Comparison of ENCODE assay signal across 22 mouse cellular contexts in the genomic region with DNA sequence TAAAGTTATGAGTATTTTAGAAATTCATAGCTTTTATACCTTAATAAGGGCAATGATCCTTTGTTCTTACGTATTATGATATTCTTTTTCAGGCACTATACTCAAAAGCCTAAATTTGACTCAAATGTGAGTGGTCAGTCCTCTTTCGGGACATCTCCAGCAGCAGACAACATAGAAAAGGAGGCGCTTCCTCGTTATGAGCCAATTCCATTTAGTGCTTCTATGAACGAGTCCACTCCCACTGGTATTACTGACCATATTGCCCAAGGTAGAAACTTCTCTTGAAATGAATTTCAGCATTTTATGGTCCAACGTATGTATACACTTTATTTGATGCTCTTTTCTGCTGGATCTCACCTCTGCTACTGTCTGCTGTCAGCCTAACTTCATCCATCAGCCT. TPM values are rescaled to one million over a fixed set of nuclear protein-coding genes. Genes with fewer than 3 reads are reported as not detected.
DNase-seq lines count a peak whose midpoint lies in the region; ATAC-seq and TF ChIP-seq lines count a peak whose summit lies in the region.
"Had no signal": no experiment of that assay in that cellular context is flagged by ENCODE, and none has a peak within 500 bp of the region (broad histone marks: within the 10 kb centered on the region; RNA-seq: fewer than 3 reads in every experiment).

No protein-coding gene starts in this region.

- H3K9me3 ChIP-seq in heart, embryonic 12.5 days (replicated peaks) = no peaks in the 10 kb centered on the region
- H3K9me3 ChIP-seq in liver, embryonic 12.5 days (replicated peaks) = no peaks in the 10 kb centered on the region
- no peaks in the 10 kb centered on the region for H3K9me3 ChIP-seq in liver, embryonic 11.5 days (ENCODE audit: control insufficient read depth, low read length)
- H3K9me3 ChIP-seq in liver, embryonic 14.5 days (ENCODE audit: control insufficient read depth, low read length) = no peaks in the 10 kb centered on the region
- H3K9me3 ChIP-seq in CH12.LX (replicated peaks; ENCODE audit: low read length) = no peaks in the 10 kb centered on the region
- H3K9me3 ChIP-seq: embryonic facial prominence, embryonic 10.5 days; embryonic facial prominence, embryonic 12.5 days; forebrain, embryonic 13.5 days; forebrain, embryonic 15.5 days had no signal

- H3K36me3 ChIP-seq in heart, embryonic 12.5 days = peaks cover 68% of the 10 kb centered on the region
- H3K36me3 ChIP-seq in liver, embryonic 12.5 days = peaks cover 89% of the 10 kb centered on the region
- peaks cover 45% of the 10 kb centered on the region for H3K36me3 ChIP-seq in liver, embryonic 11.5 days (ENCODE audit: control insufficient read depth, insufficient read depth, low read length)
- H3K36me3 ChIP-seq in liver, embryonic 14.5 days (replicated peaks; ENCODE audit: control insufficient read depth, insufficient read depth, low read depth) = peaks cover 83% of the 10 kb centered on the region
- peaks cover 59 to 91% of the 10 kb centered on the region in 2 experiments for H3K36me3 ChIP-seq in CH12.LX (replicated peaks in 1 of 2; ENCODE audit: control insufficient read depth in 1 of 2, insufficient read depth in 1 of 2, low read length in 1 of 2)

- no peaks in the 10 kb centered on the region for H3K27me3 ChIP-seq in heart, embryonic 12.5 days (replicated peaks)
- H3K27me3 ChIP-seq in liver, embryonic 12.5 days (replicated peaks) = no peaks in the 10 kb centered on the region
- no peaks in the 10 kb centered on the region for H3K27me3 ChIP-seq in liver, embryonic 11.5 days (replicated peaks; ENCODE audit: control insufficient read depth, insufficient read depth, low read length)
- no peaks in the 10 kb centered on the region for H3K27me3 ChIP-seq in liver, embryonic 14.5 days (ENCODE audit: control insufficient read depth, insufficient read depth, low read length)
- no peaks in the 10 kb centered on the region for H3K27me3 ChIP-seq in CH12.LX (replicated peaks)
- H3K27me3 ChIP-seq: embryonic facial prominence, embryonic 12.5 days; forebrain, embryonic 13.5 days; forebrain, embryonic 15.5 days had no signal

- in situ Hi-C loops in CH12.LX (cut with MboI; ENCODE audit: low pct_ligation_motif_present, low pct_unique_long_range_greater_than_20kb, low sequenced_read_pairs) = no loop called here

- dilution Hi-C loops in CH12.LX (cut with MboI; ENCODE audit: extremely low pct_ligation_motif_present, extremely low pct_unique_long_range_greater_than_20kb, low sequenced_read_pairs) = no loop called here

- no peak overlapping the region for H3K9ac ChIP-seq in heart, embryonic 12.5 days
- H3K9ac ChIP-seq in liver, embryonic 12.5 days = no peak overlapping the region
- H3K9ac ChIP-seq in liver, embryonic 11.5 days (ENCODE audit: low read depth, low read length) = no peak overlapping the region
- H3K9ac ChIP-seq in liver, embryonic 14.5 days (replicated peaks) = no peak overlapping the region
- H3K9ac ChIP-seq in CH12.LX (ENCODE audit: insufficient read depth, low read depth) = no peak overlapping the region
- H3K9ac ChIP-seq: embryonic facial prominence, embryonic 12.5 days; forebrain, embryonic 13.5 days; forebrain, embryonic 15.5 days had no signal

- no peak overlapping the region for H3K27ac ChIP-seq in heart, embryonic 12.5 days (ENCODE audit: poor library complexity, severe bottlenecking)
- H3K27ac ChIP-seq in liver, embryonic 12.5 days = peak overlapping the region; percentile 52; the same call in 1 of the 2 replicates
- no peak overlapping the region for H3K27ac ChIP-seq in liver, embryonic 11.5 days (ENCODE audit: low read depth, low read length)
- peak overlapping the region; percentile 22; the same call in 1 of the 2 replicates for H3K27ac ChIP-seq in liver, embryonic 14.5 days
- H3K27ac ChIP-seq in CH12.LX (ENCODE audit: insufficient read depth, low read depth) = peak overlapping the region; percentile 41
- H3K27ac ChIP-seq: embryonic facial prominence, embryonic 10.5 days; embryonic facial prominence, embryonic 12.5 days; forebrain, embryonic 13.5 days; forebrain, embryonic 15.5 days had no signal

- no peak for TF ChIP-seq CTCF in liver, embryonic 14.5 days (IDR thresholded peaks at IDR 0.05; ENCODE audit: low read depth)
- no peak for TF ChIP-seq CTCF in CH12.LX (conservative IDR thresholded peaks at IDR 0.05 in 1 of 2, IDR thresholded peaks at IDR 0.05 in 1 of 2; ENCODE audit: low read depth in 2 of 2, low read length in 2 of 2)

- H3K4me1 ChIP-seq in heart, embryonic 12.5 days (replicated peaks) = peaks cover 12% of the 10 kb centered on the region
- peaks cover 38% of the 10 kb centered on the region for H3K4me1 ChIP-seq in liver, embryonic 12.5 days
- peaks cover 13% of the 10 kb centered on the region for H3K4me1 ChIP-seq in liver, embryonic 11.5 days (replicated peaks; ENCODE audit: control insufficient read depth, insufficient read depth, low read length)
- H3K4me1 ChIP-seq in liver, embryonic 14.5 days (replicated peaks; ENCODE audit: control insufficient read depth in 2 of 2, insufficient read depth in 2 of 2, low read length in 1 of 2) = peaks cover 21 to 24% of the 10 kb centered on the region in 2 experiments
- H3K4me1 ChIP-seq in CH12.LX (ENCODE audit: control insufficient read depth in 1 of 2, insufficient read depth in 2 of 2) = peaks cover 10 to 24% of the 10 kb centered on the region in 2 experiments
- H3K4me1 ChIP-seq: embryonic facial prominence, embryonic 10.5 days; embryonic facial prominence, embryonic 12.5 days; forebrain, embryonic 13.5 days; forebrain, embryonic 15.5 days had no signal

- H3K4me3 ChIP-seq in heart, embryonic 12.5 days = no peak overlapping the region
- no peak overlapping the region for H3K4me3 ChIP-seq in liver, embryonic 12.5 days
- no peak overlapping the region for H3K4me3 ChIP-seq in liver, embryonic 11.5 days (ENCODE audit: low read depth, low read length)
- no peak overlapping the region for H3K4me3 ChIP-seq in liver, embryonic 14.5 days (ENCODE audit: insufficient read depth in 1 of 2, low read depth in 2 of 2, low read length in 2 of 2)
- H3K4me3 ChIP-seq in CH12.LX (replicated peaks in 1 of 3; ENCODE audit: low read depth in 2 of 3, low read length in 2 of 3, poor library complexity in 1 of 3) = no peak overlapping the region
- H3K4me3 ChIP-seq: embryonic facial prominence, embryonic 10.5 days; embryonic facial prominence, embryonic 12.5 days; forebrain, embryonic 13.5 days; forebrain, embryonic 15.5 days had no signal

- no peak for TF ChIP-seq POLR2A in CH12.LX (IDR thresholded peaks at IDR 0.05; ENCODE audit: low read depth, low read length)

- no peak for TF ChIP-seq EP300 in liver, embryonic 14.5 days (IDR thresholded peaks at IDR 0.05; ENCODE audit: low read depth)
- no peak for TF ChIP-seq EP300 in CH12.LX (IDR thresholded peaks at IDR 0.05; ENCODE audit: low read length)

- WGBS in heart, embryonic 12.5 days = 91% methylated on average over 6 of the region's 6 CpGs
- 89% methylated on average over 6 of the region's 6 CpGs for WGBS in liver, embryonic 12.5 days (ENCODE audit: insufficient replicate concordance)
- WGBS in liver, embryonic 11.5 days = 95% methylated on average over 6 of the region's 6 CpGs
- 84% methylated on average over 6 of the region's 6 CpGs for WGBS in liver, embryonic 14.5 days (ENCODE audit: insufficient replicate concordance)

- peak; percentile 55 for DNase-seq in heart, adult 11 months
- DNase-seq in liver, embryonic 11.5 days (ENCODE audit: low spot score) = no peak
- no peak for DNase-seq in liver, embryonic 14.5 days (ENCODE audit: low read depth in 3 of 3, low spot score in 3 of 3)
- DNase-seq in liver (no peak), CH12.LX (ENCODE audit: extremely low read depth) (no peak)
- no peak for DNase-seq in natural killer cell, adult 2 months (ENCODE audit: low spot score in 2 of 2)
- DNase-seq: adrenal gland, adult 2 months; adrenal gland, postnatal 10 days; adrenal gland, postnatal 25 days; B cell, adult 2 months; cerebellum, adult 11-12 months; cerebellum, adult 2 months; cerebellum, adult 9-10 months; cerebellum, postnatal 10 days; cerebellum, postnatal 25 days had no signal

- TF ChIP-seq RAD21 in CH12.LX (IDR thresholded peaks at IDR 0.05; ENCODE audit: low read depth, low read length) = no peak

- peaks cover 37% of the 10 kb centered on the region for H3K79me2 ChIP-seq in CH12.LX (replicated peaks; ENCODE audit: control insufficient read depth, extremely low read depth, insufficient read depth, poor library complexity, severe bottlenecking)

- no peak for ATAC-seq in heart, embryonic 12.5 days (ENCODE audit: insufficient number of reproducible peaks, low FRiP score)
- no peak for ATAC-seq in liver, embryonic 12.5 days
- no peak for ATAC-seq in liver, embryonic 11.5 days (replicated peaks; ENCODE audit: low FRiP score)
- no peak for ATAC-seq in liver, embryonic 14.5 days (ENCODE audit: insufficient read depth)
- ATAC-seq: CD4-positive, CD25-positive, alpha-beta regulatory T cell, adult 4 months; forebrain, embryonic 13.5 days; forebrain, embryonic 15.5 days had no signal

- H3K4me2 ChIP-seq in heart, embryonic 12.5 days = no peak overlapping the region
- H3K4me2 ChIP-seq in liver, embryonic 12.5 days = no peak overlapping the region
- H3K4me2 ChIP-seq in liver, embryonic 11.5 days = no peak overlapping the region
- no peak overlapping the region for H3K4me2 ChIP-seq in liver, embryonic 14.5 days (ENCODE audit: low read depth)
- no peak overlapping the region for H3K4me2 ChIP-seq in CH12.LX (ENCODE audit: insufficient read depth, low read depth, poor library complexity, severe bottlenecking)
- H3K4me2 ChIP-seq: embryonic facial prominence, embryonic 12.5 days; forebrain, embryonic 13.5 days; forebrain, embryonic 15.5 days had no signal

RNA-seq across cellular contexts. Expression of gene Ociad1, which starts 13.9 kb away (rescaled TPM):
- 212 and 230 TPM in 2 replicates for polyA plus RNA-seq in heart, embryonic 12.5 days (2016; fragmentation: Nextera tagmentation; extraction: Ambion mirVana)
- polyA plus RNA-seq in liver, embryonic 12.5 days (2016; fragmentation: Nextera tagmentation; extraction: Ambion mirVana) = 154 and 159 TPM in 2 replicates
- polyA plus RNA-seq in liver, embryonic 11.5 days (2014; fragmentation: Nextera tagmentation; extraction: Ambion mirVana) = 170 and 171 TPM in 2 replicates
- polyA plus RNA-seq in liver, embryonic 14.5 days (2012; rRNA removed) = 59.2 and 81.4 TPM in 2 replicates
- polyA plus RNA-seq in liver, embryonic 14.5 days (2014; fragmentation: Nextera tagmentation; extraction: Ambion mirVana) = 74.9 and 77.4 TPM in 2 replicates
- 153 and 164 TPM in 2 replicates for total RNA-seq in CH12.LX (2012; rRNA removed)
- 292 and 359 TPM in 2 replicates for total RNA-seq in CH12.LX (2014; rRNA removed)
- 285 and 329 TPM in 2 replicates for polyA plus RNA-seq in CH12.LX (2012; ENCODE audit: insufficient read length, low read depth)

RNA-seq across cellular contexts. Expression of gene Ociad2, which starts 34.3 kb away (rescaled TPM):
- polyA plus RNA-seq in heart, embryonic 12.5 days (2016; fragmentation: Nextera tagmentation; extraction: Ambion mirVana) = 27.5 and 29.0 TPM in 2 replicates
- 4.7 and 4.9 TPM in 2 replicates for polyA plus RNA-seq in liver, embryonic 12.5 days (2016; fragmentation: Nextera tagmentation; extraction: Ambion mirVana)
- polyA plus RNA-seq in liver, embryonic 11.5 days (2014; fragmentation: Nextera tagmentation; extraction: Ambion mirVana) = 5.1 and 7.0 TPM in 2 replicates
- polyA plus RNA-seq in liver, embryonic 14.5 days (2012; rRNA removed) = 0.51 and 0.95 TPM in 2 replicates
- polyA plus RNA-seq in liver, embryonic 14.5 days (2014; fragmentation: Nextera tagmentation; extraction: Ambion mirVana) = 2.8 and 3.6 TPM in 2 replicates
- total RNA-seq in CH12.LX (2012; rRNA removed) = 5.3 and 6.3 TPM in 2 replicates
- total RNA-seq in CH12.LX (2014; rRNA removed) = 1.9 and 2.3 TPM in 2 replicates
- 3.2 and 4.4 TPM in 2 replicates for polyA plus RNA-seq in CH12.LX (2012; ENCODE audit: insufficient read length, low read depth)

RNA-seq across cellular contexts. Expression of gene Fryl, which starts 50.1 kb away (rescaled TPM):
- 38.7 and 40.2 TPM in 2 replicates for polyA plus RNA-seq in heart, embryonic 12.5 days (2016; fragmentation: Nextera tagmentation; extraction: Ambion mirVana)
- 46.3 and 50.6 TPM in 2 replicates for polyA plus RNA-seq in liver, embryonic 12.5 days (2016; fragmentation: Nextera tagmentation; extraction: Ambion mirVana)
- 35.4 and 39.7 TPM in 2 replicates for polyA plus RNA-seq in liver, embryonic 11.5 days (2014; fragmentation: Nextera tagmentation; extraction: Ambion mirVana)
- 15.4 and 22.1 TPM in 2 replicates for polyA plus RNA-seq in liver, embryonic 14.5 days (2012; rRNA removed)
- polyA plus RNA-seq in liver, embryonic 14.5 days (2014; fragmentation: Nextera tagmentation; extraction: Ambion mirVana) = 41.8 and 46.7 TPM in 2 replicates
- total RNA-seq in CH12.LX (2012; rRNA removed) (31.3 and 35.0 TPM in 2 replicates), CH12.LX (2014; rRNA removed) (23.2 and 23.8 TPM in 2 replicates)
- polyA plus RNA-seq in CH12.LX (2012; ENCODE audit: insufficient read length, low read depth) = 32.6 and 38.4 TPM in 2 replicates

Comparison
In these comparisons a context has a peak if more than half of its experiments do, and no peak if none do; other contexts are left out.
1. H3K27ac ChIP-seq: peak in liver, embryonic 12.5 days (single experiment), liver, embryonic 14.5 days (single experiment) and CH12.LX (single experiment); none in heart, embryonic 12.5 days (single experiment) and liver, embryonic 11.5 days (single experiment).